Mouse (Mus musculus): ENCODE results near the gene Poc1a.

DNA sequence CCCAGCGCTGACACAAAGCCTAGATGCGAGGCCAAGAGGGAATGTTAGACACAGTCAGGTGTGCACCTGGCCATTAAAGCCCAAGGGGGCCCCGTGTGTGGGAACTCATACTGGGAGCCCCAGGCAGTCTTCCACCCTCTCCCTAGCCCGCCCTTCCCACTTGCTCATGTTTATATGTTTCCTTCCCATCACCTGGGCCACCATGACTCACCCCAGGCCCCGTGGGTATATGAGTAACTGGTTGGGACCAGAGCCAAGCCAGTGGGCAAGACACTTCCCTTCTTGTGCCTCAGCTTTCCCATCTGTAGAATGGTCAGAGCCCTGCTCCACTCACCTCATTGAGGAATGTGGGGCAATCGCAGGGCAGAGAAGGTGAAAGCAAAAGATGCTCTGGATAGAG, 80.3 kb downstream of the Poc1a start:
- TF ChIP-seq CTCF (IDR thresholded peaks at IDR 0.05; ENCODE audit: low read depth, low read length) (no peak), POLR2AphosphoS5 (IDR thresholded peaks at IDR 0.05; ENCODE audit: insufficient replicate concordance, low read depth, low read length) (no peak)

Data from G1E (cell line).